Mouse (Mus musculus) midbrain, postnatal 0 days (tissue): Measurements from ENCODE around the gene Pcmt1. TPM values are rescaled to one million over a fixed set of nuclear protein-coding genes. Genes with fewer than 3 reads are reported as not detected.

Source experiments
- ATAC-seq: fragments of 200-750 bp; cut with Nextera tagmentation; 2 replicates; pipeline ENCODE4 v1.8.0; 2017; ENCODE audit warnings: moderate number of reproducible peaks, mild to moderate bottlenecking, moderate TSS enrichment, moderate library complexity; ENCODE audit not compliant: low FRiP score
- DNase-seq: peaks from one replicate; pipeline ENCODE4 v3.0.0-alpha.2; 2015; ENCODE audit warnings: low spot score
- H3K27ac ChIP-seq: fragments of 300-500 bp; sonication (generic); 2 replicates; pipeline ENCODE4 v1.5.1; 2014; ENCODE audit warnings: low read depth, mild to moderate bottlenecking, low read length, mixed read lengths
- H3K27me3 ChIP-seq: fragments of 300-500 bp; sonication (generic); 2 replicates; pipeline ENCODE4 v1.6.1; 2014; ENCODE audit warnings: low read length, control low read depth, mixed read lengths; ENCODE audit not compliant: insufficient read depth
- H3K36me3 ChIP-seq: fragments of 300-500 bp; sonication (generic); 2 replicates; pipeline ENCODE4 v1.6.1; 2014; ENCODE audit warnings: low read length, control low read depth, mixed read lengths; ENCODE audit not compliant: insufficient read depth
- H3K4me1 ChIP-seq: fragments of 300-500 bp; sonication (generic); 2 replicates; pipeline ENCODE4 v1.6.1; 2014; ENCODE audit warnings: mild to moderate bottlenecking, control low read depth, antibody characterized with exemption, low read length, mixed read lengths; ENCODE audit not compliant: insufficient read depth
- H3K4me2 ChIP-seq: fragments of 300-500 bp; sonication (generic); 2 replicates; pipeline ENCODE4 v1.6.1; 2014; ENCODE audit warnings: low read depth, mild to moderate bottlenecking, low read length, mixed read lengths; ENCODE audit not compliant: poor library complexity, severe bottlenecking
- H3K4me3 ChIP-seq: fragments of 300-500 bp; sonication (generic); 2 replicates; pipeline ENCODE4 v1.5.1; 2014; ENCODE audit warnings: low read depth, mild to moderate bottlenecking, low read length, moderate library complexity
- H3K9ac ChIP-seq: fragments of 300-500 bp; sonication (generic); replicated peaks from 2 replicates; pipeline ENCODE4 v1.6.1; 2014; ENCODE audit warnings: mild to moderate bottlenecking, low read length, moderate library complexity, mixed read lengths; ENCODE audit not compliant: poor library complexity, severe bottlenecking
- H3K9me3 ChIP-seq: fragments of 300-500 bp; sonication (generic); 2 replicates; pipeline ENCODE4 v1.6.1; 2016; ENCODE audit warnings: low read length, control low read depth
- CTCF ChIP-seq: IDR thresholded peaks from 2 replicates; pipeline ENCODE4 v1.5.1; 2016; ENCODE audit warnings: antibody characterized with exemption, mild to moderate bottlenecking
- WGBS: fragments of 180-500 bp; shearing (Covaris S2); extraction: QIAGEN DNeasy Blood & Tissue Kit; methylation state at CpG from one replicate; pipeline ENCODE4 v1.1.7; 2014; 5-methylcytosine and 5-hydroxymethylcytosine counted together
- polyA plus RNA-seq: library from polyadenylated mRNA; unstranded; fragments of >200 nt; fragmentation: Nextera tagmentation; extraction: Ambion mirVana; gene quantifications from 2 replicates; pipeline ENCODE4 v1.2.1, GENCODE M21; 2015
- total RNA-seq: library from RNA; depleted of rRNA; stranded (reverse); fragments of >200 nt; gene quantifications from 2 replicates; pipeline ENCODE4 v1.2.3, GENCODE M21; 2014; rRNA removed

Gene Pcmt1
- total RNA-seq, result 70.6 and 81.0 TPM in 2 replicates
- polyA plus RNA-seq, result 178 and 179 TPM in 2 replicates

DNA sequence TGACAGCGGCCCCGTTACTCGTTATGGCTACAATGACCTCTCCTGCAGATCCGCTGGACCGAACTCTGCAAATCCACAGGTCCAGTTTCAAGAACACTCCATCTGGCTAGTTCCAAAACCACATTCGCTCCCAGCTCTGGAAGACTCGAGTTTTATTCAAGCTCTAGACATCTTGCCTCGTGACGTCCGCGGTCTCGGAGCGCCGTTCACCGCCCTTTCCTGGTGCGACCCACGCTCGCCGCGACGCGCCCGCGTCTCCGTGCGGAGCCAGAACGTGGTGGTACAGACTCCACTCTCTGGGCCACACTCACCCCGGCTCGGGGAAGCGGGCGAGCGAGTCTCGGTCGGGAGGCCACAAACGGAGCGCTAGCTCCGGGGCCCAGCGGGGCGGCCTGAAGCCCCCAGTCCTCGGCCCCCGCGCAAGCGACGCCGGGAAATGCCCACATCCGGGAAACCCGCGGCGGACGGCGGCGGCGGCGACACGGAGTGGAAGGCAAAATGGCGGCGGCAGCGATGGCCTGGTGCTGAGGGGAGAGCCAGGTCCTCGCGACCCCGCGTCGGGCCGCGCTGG is at the start of gene Pcmt1, which contains the start of gene Lats1:
Pcmt1 (minus strand) TSS at position 406 of the 571 bp plus-strand sequence.
Lats1 (plus strand) TSS at position 484 of the 571 bp plus-strand sequence.
- H3K4me2 ChIP-seq, result peak within 1 kb of the TSS; percentile 89
- peak within 1 kb of the TSS; percentile 100 for H3K9ac ChIP-seq
- peak within 1 kb of the TSS; percentile 98 for H3K4me3 ChIP-seq
- no peaks in the 10 kb centered on the region for H3K9me3 ChIP-seq
- H3K27me3 ChIP-seq, result no peaks in the 10 kb centered on the region
- TF ChIP-seq CTCF, result no peak
- DNase-seq (peak; percentile 86), ATAC-seq (peak; percentile 89)
- peaks cover 12% of the 10 kb centered on the region for H3K4me1 ChIP-seq
- WGBS, result under 1% methylated on average over 53 of the region's 65 CpGs
- peak within 1 kb of the TSS; percentile 96 for H3K27ac ChIP-seq
- H3K36me3 ChIP-seq, result peaks cover 16% of the 10 kb centered on the region

DNA sequence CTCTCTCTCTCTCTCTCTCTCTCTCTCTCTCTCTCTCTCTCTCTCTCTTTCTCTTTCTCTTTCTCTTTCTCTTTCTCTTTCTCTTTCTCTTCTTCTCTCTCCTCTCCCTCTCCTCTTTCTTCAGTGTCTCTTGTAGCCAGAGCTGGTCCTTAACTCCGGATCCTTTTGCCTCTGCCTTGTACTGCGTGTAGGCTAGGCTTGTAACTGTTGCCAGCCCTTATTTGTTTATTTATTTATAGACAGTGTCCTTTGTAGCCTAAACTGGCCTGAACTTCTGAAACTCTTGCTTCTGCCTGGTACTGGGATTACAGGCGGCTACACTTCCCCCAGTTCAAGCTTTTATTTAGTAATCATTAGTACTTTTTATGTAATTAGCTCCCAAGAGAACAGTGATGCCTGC is 46.1 kb upstream of the Pcmt1 start:
- no peaks in the 10 kb centered on the region for H3K9me3 ChIP-seq
- no peak for DNase-seq
- no peaks in the 10 kb centered on the region for H3K27me3 ChIP-seq
- no peak overlapping the region for H3K9ac ChIP-seq
- peak overlapping the region; percentile 83; the same call in 1 of the 2 replicates for H3K4me3 ChIP-seq
- no peak for TF ChIP-seq CTCF
- no peak overlapping the region for H3K27ac ChIP-seq
- H3K4me1 ChIP-seq, result no peaks in the 10 kb centered on the region
- H3K4me2 ChIP-seq, result peak overlapping the region; percentile 67
- 27% methylated on average over 3 of the region's 3 CpGs for WGBS
- ATAC-seq, result no peak
- no peaks in the 10 kb centered on the region for H3K36me3 ChIP-seq

DNA sequence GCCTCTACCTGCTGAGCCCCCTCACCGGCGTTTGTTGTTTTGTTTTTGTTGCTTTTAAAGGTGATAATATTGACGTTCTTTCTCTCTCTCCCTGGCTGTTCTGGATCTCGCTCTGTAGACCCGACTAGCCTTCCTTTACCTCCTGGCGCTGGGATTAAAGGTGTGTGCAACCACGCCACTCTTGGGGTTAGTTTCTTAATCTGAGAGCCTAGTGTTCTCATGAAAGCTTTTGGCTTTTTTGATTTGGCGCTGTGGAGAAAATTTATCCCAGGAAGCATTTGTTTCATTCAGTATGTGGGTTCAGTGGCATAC is 45.5 kb upstream of the Pcmt1 start:
- H3K27ac ChIP-seq, result peak overlapping the region; percentile 67; the same call in 1 of the 2 replicates
- no peak for DNase-seq
- no peak for ATAC-seq
- H3K9me3 ChIP-seq, result no peaks in the 10 kb centered on the region
- H3K4me1 ChIP-seq, result no peaks in the 10 kb centered on the region
- peak overlapping the region; percentile 83 for H3K4me3 ChIP-seq
- peak overlapping the region; percentile 67 for H3K4me2 ChIP-seq
- peak overlapping the region; percentile 64 for H3K9ac ChIP-seq
- WGBS, result 0% methylated on average over 8 of the region's 8 CpGs
- H3K36me3 ChIP-seq, result no peaks in the 10 kb centered on the region
- no peak for TF ChIP-seq CTCF
- no peaks in the 10 kb centered on the region for H3K27me3 ChIP-seq

DNA sequence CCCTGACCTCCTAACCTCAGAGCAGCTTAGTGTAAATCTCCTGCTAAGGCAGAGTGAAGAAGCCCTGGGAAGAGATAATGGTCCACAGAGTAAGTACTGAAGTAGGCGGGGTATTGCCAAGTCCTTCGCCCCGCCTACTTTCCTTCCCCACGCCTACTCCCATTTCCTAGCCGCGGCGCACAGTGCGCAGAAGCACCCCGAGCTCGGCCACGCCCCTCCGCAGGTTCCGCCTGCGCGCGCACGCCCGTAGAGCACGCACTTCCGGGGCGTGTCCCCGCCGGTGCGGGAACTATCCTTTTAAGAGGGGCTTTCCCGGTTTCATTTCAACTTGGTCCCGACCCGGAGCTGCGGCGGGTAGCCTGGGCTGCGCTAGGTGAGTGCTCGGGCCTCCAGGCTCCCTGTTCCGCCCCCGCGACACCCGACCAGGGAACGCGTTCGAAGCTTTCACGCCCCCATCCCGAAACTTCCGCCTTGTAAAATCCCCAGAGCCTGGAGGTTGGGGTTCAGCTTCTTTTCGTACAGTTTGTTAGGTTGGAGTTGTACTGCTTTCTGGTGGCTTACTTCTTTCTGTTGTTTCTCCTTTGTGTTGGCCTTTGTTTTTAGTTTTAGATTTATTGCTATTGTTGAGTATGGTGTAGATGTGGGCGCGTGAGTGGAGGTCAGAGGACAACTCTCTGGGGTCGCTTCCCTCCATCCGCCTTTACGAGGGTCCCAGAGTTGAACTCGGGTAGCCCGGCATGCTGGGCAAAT is 45.0 kb upstream of the Pcmt1 start, which contains the start of gene Katna1:
Katna1 (plus strand) TSS at position 250 of the 750 bp plus-strand sequence.
- Histone ChIP-seq H3K9ac (peak within 1 kb of the TSS; percentile 64), H3K9me3 (no peaks in the 10 kb centered on the region), H3K36me3 (no peaks in the 10 kb centered on the region), H3K4me3 (peak within 1 kb of the TSS; percentile 83), H3K4me2 (peak within 1 kb of the TSS; percentile 67), H3K27me3 (no peaks in the 10 kb centered on the region), H3K4me1 (no peaks in the 10 kb centered on the region), H3K27ac (peak within 1 kb of the TSS; percentile 67)
- DNase-seq (peak; percentile 93), ATAC-seq (peak; percentile 99)
- WGBS, result under 1% methylated on average over 49 of the region's 49 CpGs
- TF ChIP-seq CTCF, result no peak

DNA sequence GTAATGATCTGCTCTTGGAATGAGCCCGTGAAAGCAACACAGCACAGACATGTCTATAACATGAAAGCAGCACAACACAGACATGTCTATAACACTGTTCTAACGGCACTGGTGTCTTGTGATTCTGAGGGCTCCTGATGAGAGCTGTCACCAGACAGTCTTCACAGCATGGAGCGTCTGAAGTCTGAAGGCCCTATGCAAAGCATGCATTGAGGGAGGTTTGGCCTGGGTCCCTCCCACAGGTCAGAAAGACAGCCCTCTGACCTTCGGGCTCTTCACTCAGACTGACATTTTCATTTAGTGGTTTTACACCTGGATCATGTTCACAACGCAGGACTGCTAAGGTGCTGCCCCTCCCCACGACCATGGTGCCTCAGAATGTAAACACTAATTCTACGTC is 34.1 kb upstream of the Pcmt1 start:
- Histone ChIP-seq H3K9ac (no peak overlapping the region), H3K4me1 (no peaks in the 10 kb centered on the region), H3K9me3 (no peaks in the 10 kb centered on the region), H3K27ac (no peak overlapping the region), H3K27me3 (no peaks in the 10 kb centered on the region), H3K4me2 (no peak overlapping the region), H3K4me3 (no peak overlapping the region), H3K36me3 (peaks cover 24% of the 10 kb centered on the region)
- DNase-seq, result no peak
- WGBS, result 72% methylated on average over 7 of the region's 7 CpGs
- no peak for ATAC-seq
- TF ChIP-seq CTCF, result no peak

DNA sequence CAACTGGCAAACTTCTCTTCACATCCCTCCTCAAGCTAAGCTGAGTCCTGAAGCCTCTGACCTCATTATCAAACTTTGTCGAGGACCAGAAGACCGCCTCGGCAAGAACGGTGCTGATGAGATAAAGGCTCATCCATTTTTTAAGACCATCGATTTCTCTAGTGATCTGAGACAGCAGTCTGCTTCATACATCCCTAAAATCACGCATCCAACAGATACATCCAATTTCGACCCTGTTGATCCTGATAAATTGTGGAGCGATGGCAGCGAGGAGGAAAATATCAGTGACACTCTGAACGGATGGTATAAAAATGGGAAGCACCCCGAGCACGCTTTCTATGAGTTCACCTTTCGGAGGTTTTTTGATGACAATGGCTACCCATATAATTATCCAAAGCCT is 31.6 kb upstream of the Pcmt1 start:
- no peak overlapping the region for H3K4me3 ChIP-seq
- DNase-seq (no peak), ATAC-seq (no peak)
- no peak overlapping the region for H3K27ac ChIP-seq
- no peaks in the 10 kb centered on the region for H3K9me3 ChIP-seq
- H3K4me2 ChIP-seq, result no peak overlapping the region
- WGBS, result 92% methylated on average over 13 of the region's 13 CpGs
- no peak overlapping the region for H3K9ac ChIP-seq
- H3K36me3 ChIP-seq, result peaks cover 38% of the 10 kb centered on the region
- no peaks in the 10 kb centered on the region for H3K4me1 ChIP-seq
- TF ChIP-seq CTCF, result no peak
- no peaks in the 10 kb centered on the region for H3K27me3 ChIP-seq
